Mouse (Mus musculus) heart, embryonic 12.5 days (tissue): ENCODE data around the gene Gm49387. TPM values are rescaled to one million over a fixed set of nuclear protein-coding genes. Genes with fewer than 3 reads are reported as not detected.

ENCODE experiments used
- ATAC-seq: fragments of 200-750 bp; cut with Nextera tagmentation; 2 replicates; pipeline ENCODE4 v1.8.0; 2017; ENCODE audit warnings: moderate TSS enrichment, moderate library complexity; ENCODE audit not compliant: insufficient number of reproducible peaks, low FRiP score
- H3K27ac ChIP-seq: fragments of 300-500 bp; sonication (generic); 2 replicates; pipeline ENCODE4 v1.5.1; 2016; ENCODE audit warnings: mild to moderate bottlenecking, moderate library complexity; ENCODE audit not compliant: poor library complexity, severe bottlenecking
- H3K27me3 ChIP-seq: fragments of 300-500 bp; sonication (generic); replicated peaks from 2 replicates; pipeline ENCODE4 v1.6.1; 2016; ENCODE audit warnings: mild to moderate bottlenecking, moderate library complexity
- H3K36me3 ChIP-seq: fragments of 300-500 bp; sonication (generic); 2 replicates; pipeline ENCODE4 v1.6.1; 2016; ENCODE audit warnings: mild to moderate bottlenecking, moderate library complexity
- H3K4me1 ChIP-seq: fragments of 300-500 bp; sonication (generic); replicated peaks from 2 replicates; pipeline ENCODE4 v1.6.1; 2016; ENCODE audit warnings: mild to moderate bottlenecking
- H3K4me2 ChIP-seq: fragments of 300-500 bp; sonication (generic); 2 replicates; pipeline ENCODE4 v1.6.1; 2016; ENCODE audit warnings: mild to moderate bottlenecking, moderate library complexity
- H3K4me3 ChIP-seq: fragments of 300-500 bp; sonication (generic); 2 replicates; pipeline ENCODE4 v1.5.1; 2016; ENCODE audit warnings: mild to moderate bottlenecking
- H3K9ac ChIP-seq: fragments of 300-500 bp; sonication (generic); 2 replicates; pipeline ENCODE4 v1.6.1; 2016; ENCODE audit warnings: mild to moderate bottlenecking, moderate library complexity
- H3K9me3 ChIP-seq: fragments of 300-500 bp; sonication (generic); replicated peaks from 2 replicates; pipeline ENCODE4 v1.6.1; 2016; ENCODE audit warnings: mild to moderate bottlenecking, moderate library complexity
- WGBS: fragments of 180-500 bp; shearing (Covaris S2); methylation state at CpG from one replicate; pipeline ENCODE4 v1.1.7; 2016; 5-methylcytosine and 5-hydroxymethylcytosine counted together
- polyA plus RNA-seq: library from polyadenylated mRNA; unstranded; fragments of >200 nt; fragmentation: Nextera tagmentation; extraction: Ambion mirVana; gene quantifications from 2 replicates; pipeline ENCODE4 v1.2.1, GENCODE M21; 2016

Gene Gm49387
- polyA plus RNA-seq, 1 experiment from 2014 or later: 0.10 TPM

DNA sequence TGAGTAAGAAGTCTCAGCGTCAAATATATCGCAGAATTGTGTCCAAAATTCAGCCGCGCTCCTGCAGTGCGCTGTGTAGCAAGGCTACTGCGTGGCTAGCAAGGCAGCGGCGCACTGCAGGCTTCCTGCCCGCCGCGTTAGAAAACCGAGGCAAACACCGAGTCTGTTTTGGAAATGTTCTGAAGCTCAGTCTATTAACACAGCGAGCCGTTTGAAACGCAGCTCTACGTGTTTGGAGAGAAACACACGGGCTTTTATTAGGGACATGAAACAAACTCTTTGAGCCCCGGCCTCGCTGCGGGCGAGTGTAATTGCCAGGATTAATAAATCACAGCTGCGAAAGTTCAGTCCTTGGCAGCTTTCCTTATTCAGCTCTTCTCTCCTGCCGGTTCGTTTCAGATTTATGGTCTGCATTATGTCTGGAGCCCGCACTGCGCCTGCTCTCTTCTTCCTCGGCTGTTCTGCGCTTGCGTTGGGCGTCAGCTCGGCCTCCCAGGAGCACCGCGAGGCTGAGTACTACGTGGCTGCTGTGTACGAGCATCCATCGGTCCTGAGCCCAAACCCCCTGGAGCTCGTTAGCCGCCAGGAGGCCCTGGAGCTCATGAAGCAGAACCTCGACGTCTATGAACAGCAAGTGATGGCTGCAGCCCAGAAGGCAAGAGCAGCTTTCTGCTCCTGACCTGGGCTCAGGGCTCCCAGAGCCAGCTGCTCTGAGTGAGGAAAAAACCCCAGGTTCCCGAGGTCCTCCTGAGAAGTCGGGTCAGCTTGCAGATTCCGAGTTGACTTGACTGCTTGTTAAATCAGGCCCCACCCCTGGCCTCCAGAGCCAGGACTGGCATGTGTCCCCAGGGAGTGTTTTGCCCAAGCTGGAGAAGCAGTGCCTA lies 21.2 kb upstream of the Gm49387 start:
- WGBS: 8% methylated on average over 44 of the region's 44 CpGs

DNA sequence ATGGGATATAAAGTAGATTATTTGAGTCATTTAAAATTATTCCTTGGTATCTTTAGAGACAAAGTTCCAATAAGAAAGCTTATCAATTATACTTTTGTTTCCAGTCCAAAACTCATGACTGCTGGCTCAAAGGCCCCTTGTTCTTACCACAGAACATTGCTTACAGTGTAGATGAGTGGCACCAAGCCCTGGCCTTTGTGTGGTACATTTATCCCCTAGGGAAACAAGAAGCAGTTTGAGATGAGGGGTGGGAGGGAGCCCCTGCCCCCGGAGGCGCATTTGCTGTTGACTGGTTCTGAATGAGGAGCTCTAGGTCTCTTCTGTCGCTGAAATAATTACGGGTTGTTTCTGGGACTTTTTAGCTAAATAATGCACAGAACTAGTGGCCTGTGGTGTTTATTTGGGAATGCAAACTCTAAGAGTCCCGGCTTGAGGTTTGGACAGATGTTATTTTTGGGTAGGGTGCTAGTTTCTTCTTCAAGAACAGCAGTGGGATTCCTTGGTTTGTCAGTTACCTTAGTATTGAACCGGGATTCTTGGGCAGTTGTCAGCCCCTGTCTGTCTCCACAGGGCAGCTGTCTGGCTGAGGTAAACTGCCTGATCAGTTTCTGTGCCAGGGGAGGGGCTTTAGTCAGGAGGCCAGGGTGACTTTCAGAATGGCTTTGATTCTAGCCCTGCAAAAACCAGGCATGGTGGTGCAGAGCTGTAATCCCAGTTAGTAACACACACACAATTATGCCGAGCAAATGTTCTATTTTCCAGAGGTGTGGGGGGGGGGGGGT lies 19.8 kb upstream of the Gm49387 start:
- Histone ChIP-seq H3K27ac (peak overlapping the region; percentile 97), H3K36me3 (no peaks in the 10 kb centered on the region), H3K27me3 (no peaks in the 10 kb centered on the region), H3K4me3 (no peak overlapping the region), H3K4me1 (peaks cover 75% of the 10 kb centered on the region), H3K9ac (no peak overlapping the region), H3K4me2 (no peak overlapping the region), H3K9me3 (no peaks in the 10 kb centered on the region)
- 70% methylated on average over 7 of the region's 7 CpGs for WGBS
- no peak for ATAC-seq

More for the DNA sequence above, 21.2 kb upstream of the Gm49387 start:
- Histone ChIP-seq H3K4me1 (peaks cover 75% of the 10 kb centered on the region), H3K27me3 (no peaks in the 10 kb centered on the region), H3K9ac (peak overlapping the region; percentile 67), H3K4me2 (peak overlapping the region; percentile 65), H3K27ac (peak overlapping the region; percentile 97), H3K9me3 (no peaks in the 10 kb centered on the region), H3K36me3 (peaks cover 5% of the 10 kb centered on the region), H3K4me3 (peak overlapping the region; percentile 35)
- peak; percentile 64 for ATAC-seq

DNA sequence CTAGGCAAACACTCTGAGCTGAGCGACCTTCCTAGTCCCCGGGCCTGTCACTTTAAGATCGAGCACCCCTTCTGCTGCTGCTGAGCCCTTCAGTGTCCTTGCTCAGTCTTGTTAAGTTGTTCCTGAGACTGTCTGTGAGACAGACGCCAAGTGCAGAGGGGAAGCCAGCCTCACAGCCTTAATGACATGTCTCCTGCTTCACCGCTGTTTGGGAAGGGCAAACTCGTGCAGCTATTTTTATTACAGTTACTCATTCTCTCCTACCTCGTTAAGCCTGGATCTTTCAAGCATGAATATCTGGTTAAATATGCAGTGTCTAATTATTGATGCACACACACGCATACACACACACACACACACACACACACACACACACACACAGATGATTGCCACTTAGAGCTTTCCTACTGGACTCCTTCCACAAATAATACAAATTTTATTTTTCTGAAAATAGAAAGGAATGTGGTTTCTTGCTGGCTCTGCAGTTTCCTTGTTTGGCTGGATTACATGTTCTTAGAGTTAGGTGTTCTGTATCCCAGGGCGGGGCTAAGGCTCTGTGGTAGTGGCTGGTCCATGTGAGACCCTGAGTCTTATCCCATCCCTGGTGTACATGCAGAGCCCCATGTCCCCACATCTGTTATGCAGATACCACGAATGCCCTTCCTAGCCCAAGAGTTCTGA lies 19.0 kb upstream of the Gm49387 start:
- H3K27ac ChIP-seq: peak overlapping the region; percentile 97
- H3K9ac ChIP-seq: 0 out of 2 replicates have a peak overlapping the region, but pooled peaks have one; percentile 25
- H3K9me3 ChIP-seq: no peaks in the 10 kb centered on the region
- 0 out of 2 replicates have a peak overlapping the region, but pooled peaks have one; percentile 11 for H3K4me2 ChIP-seq
- H3K27me3 ChIP-seq: no peaks in the 10 kb centered on the region
- ATAC-seq: 0 out of 2 replicates have a peak, but pooled peaks have one; percentile 15
- H3K4me1 ChIP-seq: peaks cover 66% of the 10 kb centered on the region
- no peak overlapping the region for H3K4me3 ChIP-seq
- WGBS: 28% methylated on average over 10 of the region's 10 CpGs
- no peaks in the 10 kb centered on the region for H3K36me3 ChIP-seq

DNA sequence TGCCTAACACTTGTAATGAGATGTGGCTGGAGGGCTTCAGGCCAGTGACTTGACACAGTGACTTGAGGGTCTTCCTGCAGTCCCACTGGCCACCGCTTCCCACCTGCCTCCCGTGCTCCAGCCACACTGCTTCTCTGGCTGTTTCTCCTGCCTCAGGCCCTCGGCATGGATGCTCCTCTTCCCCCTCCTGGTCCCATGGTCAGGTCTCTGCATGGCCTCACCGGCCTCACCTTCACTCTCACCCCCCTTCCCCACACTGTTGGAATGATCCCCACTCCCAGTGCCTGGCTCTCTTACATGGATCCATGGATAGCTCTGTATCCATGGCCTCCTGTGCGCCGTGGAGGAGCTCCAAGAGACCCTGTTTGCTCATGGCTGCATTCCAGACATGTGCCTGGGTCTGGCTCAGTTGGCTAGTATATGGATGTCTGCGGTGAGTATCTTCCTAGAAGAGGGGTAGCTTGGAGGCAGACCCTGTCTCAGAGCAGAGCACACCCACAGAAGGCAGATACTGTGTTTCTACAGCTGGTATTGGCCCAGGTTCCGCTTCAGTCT lies 17.5 kb upstream of the Gm49387 start:
- Histone ChIP-seq H3K36me3 (no peaks in the 10 kb centered on the region), H3K27me3 (no peaks in the 10 kb centered on the region), H3K27ac (peak overlapping the region; percentile 97), H3K9me3 (no peaks in the 10 kb centered on the region), H3K9ac (no peak overlapping the region), H3K4me3 (no peak overlapping the region), H3K4me1 (peaks cover 59% of the 10 kb centered on the region), H3K4me2 (no peak overlapping the region)
- ATAC-seq: no peak
- 90% methylated on average over 8 of the region's 8 CpGs for whole genome bisulfite sequencing

DNA sequence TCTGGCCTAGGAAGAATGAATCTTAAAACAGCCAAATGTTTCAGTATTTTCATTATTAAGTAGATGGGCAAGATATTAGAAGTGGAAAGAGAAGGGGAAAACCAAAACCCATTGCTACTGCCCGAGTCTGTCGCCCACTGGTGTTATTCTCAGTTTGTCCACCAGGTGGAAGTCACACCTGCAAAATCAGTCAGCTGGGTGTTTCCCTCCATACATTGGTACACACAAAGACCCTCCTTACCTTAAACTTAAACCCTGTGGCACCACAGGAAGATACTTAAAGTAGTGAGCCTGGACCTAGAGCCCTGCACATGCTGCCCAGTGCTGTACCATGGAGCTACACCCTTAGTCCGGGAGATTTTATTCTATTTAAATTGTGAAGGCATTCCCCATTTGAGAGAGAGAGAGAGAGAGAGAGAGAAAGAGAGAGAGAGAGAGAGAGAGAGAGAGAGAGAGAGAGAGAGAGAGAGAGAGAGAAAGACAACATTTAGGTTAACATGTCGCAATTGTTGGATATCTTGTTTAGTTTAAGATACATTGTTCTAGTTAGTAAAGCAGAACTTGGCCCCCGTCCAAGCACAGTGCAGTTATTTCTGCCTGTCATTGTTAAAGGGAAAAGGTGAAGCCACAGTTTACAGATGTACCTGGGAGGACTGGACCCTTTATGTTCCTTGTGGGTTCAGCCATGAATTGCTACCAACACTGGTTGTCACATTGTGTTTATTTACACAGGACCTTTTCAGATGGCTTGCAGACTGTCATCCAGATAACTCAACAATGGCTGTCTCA lies 16.4 kb upstream of the Gm49387 start:
- Histone ChIP-seq H3K9ac (no peak overlapping the region), H3K4me2 (no peak overlapping the region), H3K27ac (peak overlapping the region; percentile 97; the same call in 1 of the 2 replicates), H3K36me3 (no peaks in the 10 kb centered on the region), H3K27me3 (no peaks in the 10 kb centered on the region), H3K4me3 (no peak overlapping the region), H3K4me1 (peaks cover 56% of the 10 kb centered on the region), H3K9me3 (no peaks in the 10 kb centered on the region)
- 37% methylated on average over 5 of the region's 5 CpGs for WGBS
- no peak for ATAC-seq

DNA sequence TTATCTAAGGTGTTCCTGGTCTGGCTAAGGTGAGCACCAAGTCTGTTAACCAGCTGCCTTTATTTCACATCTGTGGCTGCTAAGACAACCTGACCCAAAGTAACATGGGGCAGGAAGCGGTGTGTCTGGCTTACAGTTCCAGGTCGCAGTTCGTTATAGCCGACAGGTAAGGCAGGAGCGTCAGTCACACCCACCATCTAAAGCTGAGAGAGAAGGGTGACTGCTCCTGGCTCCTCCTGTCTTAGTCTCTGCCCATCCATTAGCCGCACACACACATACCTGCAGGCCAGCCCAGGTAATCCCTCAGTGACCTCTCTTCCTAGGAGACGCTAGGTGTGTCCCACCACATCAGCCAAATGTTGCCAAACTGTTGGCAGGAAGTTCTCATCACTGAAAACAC lies 15.7 kb upstream of the Gm49387 start:
- no peak overlapping the region for H3K9ac ChIP-seq
- no peaks in the 10 kb centered on the region for H3K36me3 ChIP-seq
- H3K9me3 ChIP-seq: no peaks in the 10 kb centered on the region
- peaks cover 54% of the 10 kb centered on the region for H3K4me1 ChIP-seq
- H3K4me2 ChIP-seq: no peak overlapping the region
- no peaks in the 10 kb centered on the region for H3K27me3 ChIP-seq
- no peak overlapping the region for H3K4me3 ChIP-seq
- WGBS: 64% methylated on average over 7 of the region's 7 CpGs
- no peak for ATAC-seq
- no peak overlapping the region for H3K27ac ChIP-seq

DNA sequence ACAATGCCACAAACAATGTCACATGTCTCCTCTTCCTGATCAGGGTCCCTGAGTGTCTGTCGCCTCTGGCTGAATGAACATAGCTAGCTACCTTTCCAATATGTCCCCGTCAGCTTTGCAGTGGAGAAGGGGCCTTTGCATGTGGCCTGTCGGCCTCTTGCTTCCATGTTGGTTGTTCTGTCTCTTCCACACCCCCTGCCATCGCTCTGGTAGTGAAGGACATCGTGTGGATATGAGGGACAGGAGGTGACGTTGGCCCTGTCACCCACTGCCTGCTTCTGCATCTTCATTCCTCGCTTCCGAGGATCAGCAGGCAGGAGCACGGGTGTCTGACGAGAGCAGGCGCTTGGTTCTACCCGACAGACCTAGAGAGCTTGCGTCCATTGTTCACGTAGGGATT lies 14.7 kb upstream of the Gm49387 start:
- Histone ChIP-seq H3K9me3 (peaks cover 1% of the 10 kb centered on the region; the same call in 1 of the 2 replicates), H3K4me1 (peaks cover 51% of the 10 kb centered on the region), H3K27me3 (no peaks in the 10 kb centered on the region), H3K4me2 (no peak overlapping the region), H3K36me3 (no peaks in the 10 kb centered on the region), H3K9ac (no peak overlapping the region), H3K4me3 (no peak overlapping the region), H3K27ac (no peak overlapping the region)
- 81% methylated on average over 14 of the region's 14 CpGs for WGBS
- no peak for ATAC-seq

DNA sequence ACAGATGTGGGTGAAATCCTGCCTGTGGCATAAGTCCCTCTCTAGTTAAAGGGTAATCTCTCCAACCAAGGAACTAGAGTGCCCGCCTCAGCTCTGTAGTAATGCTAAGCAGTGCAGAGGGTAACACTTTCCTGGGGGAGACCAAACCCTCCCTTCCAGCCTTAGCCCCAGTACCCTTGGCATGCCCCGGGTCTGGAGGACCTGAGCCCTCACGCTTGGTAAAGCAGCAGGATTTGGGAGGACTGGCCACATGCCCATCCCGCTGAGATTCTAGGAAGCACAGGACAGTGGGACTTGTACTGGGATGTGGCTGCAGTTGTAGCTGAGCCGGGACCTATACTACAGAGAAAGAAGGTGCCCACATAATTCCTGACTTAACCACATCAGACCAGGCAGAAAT lies 14.1 kb upstream of the Gm49387 start:
- no peak overlapping the region for H3K27ac ChIP-seq
- H3K4me1 ChIP-seq: peaks cover 46% of the 10 kb centered on the region
- H3K4me3 ChIP-seq: no peak overlapping the region
- H3K9ac ChIP-seq: no peak overlapping the region
- H3K4me2 ChIP-seq: no peak overlapping the region
- no peaks in the 10 kb centered on the region for H3K27me3 ChIP-seq
- H3K36me3 ChIP-seq: no peaks in the 10 kb centered on the region
- 88% methylated on average over 5 of the region's 5 CpGs for WGBS
- ATAC-seq: no peak
- peaks cover 2% of the 10 kb centered on the region; the same call in 1 of the 2 replicates for H3K9me3 ChIP-seq

DNA sequence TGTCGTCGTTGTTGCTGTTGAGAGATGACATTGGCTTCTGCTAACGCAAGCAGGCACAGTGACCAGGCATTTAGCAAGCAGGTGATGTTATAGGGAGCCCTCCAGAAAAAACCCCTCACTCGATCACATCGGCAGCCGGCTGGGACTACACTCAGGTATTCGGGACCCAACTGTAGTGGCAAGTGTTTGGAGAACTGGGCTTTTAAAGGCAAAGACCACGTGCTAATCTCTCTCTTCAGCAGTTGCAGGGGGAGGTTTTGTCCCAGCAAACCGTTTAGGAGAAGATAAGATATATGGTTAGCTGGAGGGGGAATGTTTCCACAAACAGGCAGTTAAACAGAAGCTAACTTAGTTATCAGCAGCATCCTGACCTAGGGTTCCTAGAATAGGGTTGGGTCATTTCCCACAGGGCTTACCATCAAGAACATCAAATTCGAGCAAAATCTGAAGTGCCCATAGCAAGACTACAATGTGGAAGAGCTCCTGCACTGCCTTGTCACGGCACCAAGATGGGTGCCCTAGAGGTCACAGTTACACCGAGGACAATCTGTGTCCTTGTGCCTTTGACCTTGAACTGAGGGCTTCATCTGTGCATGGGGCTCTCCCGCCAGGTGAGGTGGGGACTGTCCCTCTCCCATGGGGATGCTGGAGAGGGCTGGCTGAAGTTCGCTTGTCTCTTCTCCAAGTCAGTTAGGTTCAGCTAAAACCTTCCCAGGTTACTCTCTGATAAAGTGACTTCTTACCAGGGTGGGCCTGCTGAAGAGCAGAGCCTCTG lies 12.6 kb upstream of the Gm49387 start:
- Histone ChIP-seq H3K4me2 (no peak overlapping the region), H3K9ac (no peak overlapping the region), H3K4me1 (peaks cover 34% of the 10 kb centered on the region), H3K27ac (no peak overlapping the region), H3K36me3 (no peaks in the 10 kb centered on the region), H3K9me3 (peaks cover 2% of the 10 kb centered on the region; the same call in 1 of the 2 replicates), H3K27me3 (no peaks in the 10 kb centered on the region), H3K4me3 (no peak overlapping the region)
- 51% methylated on average over 14 of the region's 14 CpGs for WGBS
- ATAC-seq: no peak
